Mouse (Mus musculus): Measurements from ENCODE around the gene Fam19a5.

Gene Fam19a5

DNA sequence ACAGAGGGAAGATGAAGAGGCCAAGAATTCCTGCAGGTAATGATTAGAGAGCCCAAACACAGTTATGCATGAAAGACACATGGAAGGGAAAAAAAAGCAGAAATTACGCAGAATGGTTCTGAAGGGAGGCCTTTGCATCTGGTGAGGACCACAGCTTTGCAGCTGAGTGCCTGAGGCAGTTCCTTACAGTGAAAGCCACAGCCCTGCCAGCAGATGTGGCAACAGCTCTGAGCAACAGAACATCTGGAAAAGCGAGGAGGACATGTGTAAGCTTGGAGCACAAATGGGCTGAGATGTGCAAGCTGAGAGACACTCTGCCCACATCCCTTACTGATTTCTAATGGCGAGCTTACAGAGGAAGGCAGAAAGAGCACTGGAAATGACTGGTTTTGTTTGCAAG is 221.8 kb downstream of the Fam19a5 start:
- DNase-seq, result no peak

- no peak for DNase-seq
These were observed 229.9 kb downstream of the Fam19a5 start for GRCm38 (mm10) chr15:87773955-87774354.

GRCm38 (mm10) chr15:87783331-87783730 is 239.2 kb downstream of the Fam19a5 start:
- no peak for DNase-seq

DNA sequence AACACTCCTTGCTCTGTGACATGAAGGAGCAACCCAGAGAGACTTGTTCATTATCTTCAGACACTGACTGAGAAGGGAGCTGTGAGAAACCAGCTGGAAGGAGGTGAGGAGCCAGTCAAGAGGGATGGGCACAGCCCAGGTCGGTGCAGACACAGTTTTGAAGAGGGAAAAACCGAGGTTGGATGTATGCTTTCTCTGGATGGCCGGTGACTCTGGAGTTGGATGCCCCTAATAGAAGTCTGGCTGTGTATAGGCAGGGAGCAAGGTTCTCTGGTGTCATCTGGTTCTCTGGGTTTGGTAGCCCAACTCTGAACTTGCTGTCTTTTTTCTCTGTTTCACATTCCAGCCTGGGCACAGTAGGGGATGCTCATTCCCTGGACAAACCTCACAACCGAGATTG is 245.6 kb downstream of the Fam19a5 start:
- no peak for DNase-seq

GRCm38 (mm10) chr15:87793661-87794060 is 249.6 kb downstream of the Fam19a5 start:
- no peak for DNase-seq

DNA sequence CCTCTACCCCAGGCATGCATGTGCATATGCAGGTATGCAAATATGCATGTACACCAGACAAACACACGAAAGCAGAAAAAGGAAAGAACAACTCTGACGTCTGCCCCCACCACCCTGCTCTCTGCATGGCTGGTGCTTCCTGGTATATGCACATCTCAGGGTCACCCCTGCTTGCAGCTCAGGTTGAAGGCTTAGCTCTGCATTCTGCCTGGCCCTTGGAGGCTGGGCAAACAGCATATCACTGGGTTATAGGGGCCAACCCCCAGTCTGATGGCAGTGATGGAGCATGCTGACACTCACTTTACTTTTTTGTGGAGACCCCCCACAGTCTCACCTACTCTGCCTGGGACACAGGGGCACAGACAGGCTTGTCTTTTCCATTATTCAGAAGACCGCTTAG is 252.5 kb downstream of the Fam19a5 start:
- DNase-seq, result no peak
